8 mouse cellular contexts compared by ENCODE assay signal in genomic region chr2:164832032-164832747, GRCm38 (mm10). TPM values are rescaled to one million over a fixed set of nuclear protein-coding genes. Genes with fewer than 3 reads are reported as not detected.
A peak's percentile ranks its signal among the peaks of the same experiment; 100 is the strongest.
DNase-seq lines count a peak whose midpoint lies in the region; ATAC-seq and TF ChIP-seq lines count a peak whose summit lies in the region.
"Had no signal": no experiment of that assay in that cellular context is flagged by ENCODE, and none has a peak within 500 bp of the region (broad histone marks: within the 10 kb centered on the region; RNA-seq: fewer than 3 reads in every experiment).

No protein-coding gene starts in this region.

- peak overlapping the region; percentile 97 for H3K4me2 ChIP-seq in neural tube, embryonic 11.5 days (ENCODE audit: low read depth)
- H3K4me2 ChIP-seq in forebrain, embryonic 11.5 days (ENCODE audit: low read depth, low read length, severe bottlenecking): peak overlapping the region; percentile 100
- H3K4me2 ChIP-seq in limb, embryonic 14.5 days (replicated peaks; ENCODE audit: low read depth, low read length, severe bottlenecking): peak overlapping the region; percentile 97
- H3K4me2 ChIP-seq in stomach, embryonic 16.5 days (ENCODE audit: low read depth, low read length): peak overlapping the region; percentile 75

- WGBS in neural tube, embryonic 11.5 days: 65% methylated on average over 16 of the region's 16 CpGs
- 65% methylated on average over 16 of the region's 16 CpGs for whole genome bisulfite sequencing in forebrain, embryonic 11.5 days
- 69% methylated on average over 16 of the region's 16 CpGs for WGBS in limb, embryonic 14.5 days
- 54% methylated on average over 16 of the region's 16 CpGs for WGBS in stomach, embryonic 16.5 days

- no peak for DNase-seq in neural tube, embryonic 11.5 days (ENCODE audit: low spot score)
- DNase-seq in neural tube, embryonic 10.5 days (ENCODE audit: extremely low spot score, low spot score): no peak
- DNase-seq in forebrain, embryonic 11.5 days (ENCODE audit: low spot score): no peak
- no peak for DNase-seq in limb, embryonic 14.5 days (ENCODE audit: low spot score)
- DNase-seq in layer of hippocampus, adult 9-10 months (ENCODE audit: low spot score): no peak
- DNase-seq in frontal cortex, postnatal 25 days (ENCODE audit: low spot score in 2 of 2): no peak

- TF ChIP-seq POLR2A in limb, embryonic 14.5 days (IDR thresholded peaks at IDR 0.05; ENCODE audit: borderline replicate concordance, extremely low read depth, insufficient read depth, insufficient read length): no peak

- H3K36me3 ChIP-seq in neural tube, embryonic 11.5 days (ENCODE audit: control insufficient read depth, insufficient read depth, low read length): no peaks in the 10 kb centered on the region
- H3K36me3 ChIP-seq in forebrain, embryonic 11.5 days (ENCODE audit: control insufficient read depth, insufficient read depth, low read length): no peaks in the 10 kb centered on the region; the same call in 1 of the 2 replicates
- H3K36me3 ChIP-seq in limb, embryonic 14.5 days (ENCODE audit: control insufficient read depth, insufficient read depth, low read length): peaks cover 29% of the 10 kb centered on the region
- no peaks in the 10 kb centered on the region for H3K36me3 ChIP-seq in stomach, embryonic 16.5 days (ENCODE audit: control insufficient read depth, insufficient read depth, low read length)

- peak overlapping the region; percentile 66; the same call in 1 of the 2 replicates for H3K9ac ChIP-seq in neural tube, embryonic 11.5 days (ENCODE audit: low read length)
- H3K9ac ChIP-seq in forebrain, embryonic 11.5 days (ENCODE audit: low read length): peak overlapping the region; percentile 74
- peak overlapping the region; percentile 74 for H3K9ac ChIP-seq in limb, embryonic 14.5 days (ENCODE audit: low read depth, low read length, severe bottlenecking)
- peak overlapping the region; percentile 87 for H3K9ac ChIP-seq in stomach, embryonic 16.5 days (ENCODE audit: low read length)

- no peaks in the 10 kb centered on the region for H3K9me3 ChIP-seq in neural tube, embryonic 11.5 days (ENCODE audit: control insufficient read depth, low read length)
- H3K9me3 ChIP-seq in forebrain, embryonic 11.5 days (ENCODE audit: control insufficient read depth, low read length): no peaks in the 10 kb centered on the region
- H3K9me3 ChIP-seq in limb, embryonic 14.5 days (ENCODE audit: control insufficient read depth, low read length): no peaks in the 10 kb centered on the region
- H3K9me3 ChIP-seq in stomach, embryonic 16.5 days (replicated peaks; ENCODE audit: control insufficient read depth, low read length): no peaks in the 10 kb centered on the region

- H3K4me1 ChIP-seq in neural tube, embryonic 11.5 days (ENCODE audit: control insufficient read depth, insufficient read depth, low read length): peaks cover 16% of the 10 kb centered on the region
- peaks cover 6% of the 10 kb centered on the region; the same call in 1 of the 2 replicates for H3K4me1 ChIP-seq in forebrain, embryonic 11.5 days (replicated peaks; ENCODE audit: control insufficient read depth, insufficient read depth, low read length)
- H3K4me1 ChIP-seq in limb, embryonic 14.5 days (ENCODE audit: control insufficient read depth, insufficient read depth, low read length): peaks cover 12% of the 10 kb centered on the region
- peaks cover 8% of the 10 kb centered on the region; the same call in 1 of the 2 replicates for H3K4me1 ChIP-seq in stomach, embryonic 16.5 days (ENCODE audit: control insufficient read depth, insufficient read depth, low read length)

- peak overlapping the region; percentile 54; the same call in 1 of the 2 replicates for H3K27ac ChIP-seq in neural tube, embryonic 11.5 days (ENCODE audit: low read depth, low read length)
- H3K27ac ChIP-seq in forebrain, embryonic 11.5 days (ENCODE audit: low read depth, low read length): no peak overlapping the region
- H3K27ac ChIP-seq in limb, embryonic 14.5 days (replicated peaks; ENCODE audit: low read depth, low read length): no peak overlapping the region
- H3K27ac ChIP-seq in stomach, embryonic 16.5 days (ENCODE audit: low read length): peak overlapping the region; percentile 91

- ATAC-seq in neural tube, embryonic 11.5 days (ENCODE audit: insufficient read depth, low FRiP score, low TSS enrichment): no peak; the same call in 1 of the 2 replicates
- ATAC-seq in forebrain, embryonic 11.5 days (replicated peaks; ENCODE audit: low FRiP score): no peak
- no peak for ATAC-seq in limb, embryonic 14.5 days (ENCODE audit: low FRiP score, low read depth)
- no peak for ATAC-seq in stomach, embryonic 16.5 days (ENCODE audit: insufficient read depth, low FRiP score)

- H3K27me3 ChIP-seq in neural tube, embryonic 11.5 days (ENCODE audit: control insufficient read depth, insufficient read depth, low read length): no peaks in the 10 kb centered on the region
- H3K27me3 ChIP-seq in forebrain, embryonic 11.5 days (ENCODE audit: control insufficient read depth, insufficient read depth, low read length): no peaks in the 10 kb centered on the region
- H3K27me3 ChIP-seq in limb, embryonic 14.5 days (ENCODE audit: control insufficient read depth, insufficient read depth, low read length): no peaks in the 10 kb centered on the region
- H3K27me3 ChIP-seq in stomach, embryonic 16.5 days (ENCODE audit: control insufficient read depth, insufficient read depth, low read length): no peaks in the 10 kb centered on the region

- H3K4me3 ChIP-seq in neural tube, embryonic 11.5 days (ENCODE audit: low read depth, low read length): peak overlapping the region; percentile 49
- H3K4me3 ChIP-seq in forebrain, embryonic 11.5 days (ENCODE audit: low read depth, low read length): peak overlapping the region; percentile 66
- peak overlapping the region; percentile 74 for H3K4me3 ChIP-seq in limb, embryonic 14.5 days (replicated peaks; ENCODE audit: low read length)
- peak overlapping the region; percentile 67 for H3K4me3 ChIP-seq in stomach, embryonic 16.5 days (replicated peaks; ENCODE audit: low read length)

RNA-seq across cellular contexts. Expression of gene Ctsa, which starts 0.5 kb away (rescaled TPM):
- polyA plus RNA-seq in neural tube, embryonic 11.5 days (2014; fragmentation: Nextera tagmentation; extraction: Ambion mirVana): 87.9 and 88.6 TPM in 2 replicates
- polyA plus RNA-seq in forebrain, embryonic 11.5 days (2014; fragmentation: Nextera tagmentation; extraction: Ambion mirVana): 82.4 and 83.3 TPM in 2 replicates
- polyA plus RNA-seq in limb, embryonic 14.5 days (2012; rRNA removed): 197 and 285 TPM in 2 replicates
- polyA plus RNA-seq in limb, embryonic 14.5 days (2014; fragmentation: Nextera tagmentation; extraction: Ambion mirVana): 147 and 163 TPM in 2 replicates
- polyA plus RNA-seq in stomach, embryonic 16.5 days (2015; fragmentation: Nextera tagmentation; extraction: Ambion mirVana): 159 and 162 TPM in 2 replicates

RNA-seq across cellular contexts. Expression of gene Neurl2, which starts 1.1 kb away (rescaled TPM):
- polyA plus RNA-seq in neural tube, embryonic 11.5 days (2014; fragmentation: Nextera tagmentation; extraction: Ambion mirVana): 3.8 and 4.8 TPM in 2 replicates
- 3.2 and 4.5 TPM in 2 replicates for polyA plus RNA-seq in forebrain, embryonic 11.5 days (2014; fragmentation: Nextera tagmentation; extraction: Ambion mirVana)
- polyA plus RNA-seq in limb, embryonic 14.5 days (2012; rRNA removed): 7.2 and 8.5 TPM in 2 replicates
- 5.5 and 7.6 TPM in 2 replicates for polyA plus RNA-seq in limb, embryonic 14.5 days (2014; fragmentation: Nextera tagmentation; extraction: Ambion mirVana)
- polyA plus RNA-seq in stomach, embryonic 16.5 days (2015; fragmentation: Nextera tagmentation; extraction: Ambion mirVana): 7.2 and 7.9 TPM in 2 replicates

RNA-seq across cellular contexts. Expression of gene Spata25, which starts 3.9 kb away (rescaled TPM):
- not detected in 2 replicates for polyA plus RNA-seq in neural tube, embryonic 11.5 days (2014; fragmentation: Nextera tagmentation; extraction: Ambion mirVana)
- polyA plus RNA-seq in forebrain, embryonic 11.5 days (2014; fragmentation: Nextera tagmentation; extraction: Ambion mirVana): not detected in 2 replicates
- 0.09 and 0.13 TPM in 2 replicates for polyA plus RNA-seq in limb, embryonic 14.5 days (2012; rRNA removed)
- not detected in 2 replicates for polyA plus RNA-seq in limb, embryonic 14.5 days (2014; fragmentation: Nextera tagmentation; extraction: Ambion mirVana)
- not detected in 2 replicates for polyA plus RNA-seq in stomach, embryonic 16.5 days (2015; fragmentation: Nextera tagmentation; extraction: Ambion mirVana)
- polyA plus RNA-seq: urinary bladder, adult 2 months had no signal

RNA-seq across cellular contexts. Expression of gene Zswim1, which starts 9.7 kb away (rescaled TPM):
- 22.9 and 23.2 TPM in 2 replicates for polyA plus RNA-seq in neural tube, embryonic 11.5 days (2014; fragmentation: Nextera tagmentation; extraction: Ambion mirVana)
- polyA plus RNA-seq in forebrain, embryonic 11.5 days (2014; fragmentation: Nextera tagmentation; extraction: Ambion mirVana): 26.4 and 29.9 TPM in 2 replicates
- polyA plus RNA-seq in limb, embryonic 14.5 days (2012; rRNA removed): 9.1 and 11.2 TPM in 2 replicates
- polyA plus RNA-seq in limb, embryonic 14.5 days (2014; fragmentation: Nextera tagmentation; extraction: Ambion mirVana): 19.5 and 19.9 TPM in 2 replicates
- 15.6 and 16.5 TPM in 2 replicates for polyA plus RNA-seq in stomach, embryonic 16.5 days (2015; fragmentation: Nextera tagmentation; extraction: Ambion mirVana)

RNA-seq across cellular contexts. Expression of gene Pltp, which starts 25.3 kb away (rescaled TPM):
- polyA plus RNA-seq in neural tube, embryonic 11.5 days (2014; fragmentation: Nextera tagmentation; extraction: Ambion mirVana): 58.4 and 58.9 TPM in 2 replicates
- 43.2 and 50.1 TPM in 2 replicates for polyA plus RNA-seq in forebrain, embryonic 11.5 days (2014; fragmentation: Nextera tagmentation; extraction: Ambion mirVana)
- polyA plus RNA-seq in limb, embryonic 14.5 days (2012; rRNA removed): 45.5 and 55.3 TPM in 2 replicates
- 51.1 and 56.2 TPM in 2 replicates for polyA plus RNA-seq in limb, embryonic 14.5 days (2014; fragmentation: Nextera tagmentation; extraction: Ambion mirVana)
- polyA plus RNA-seq in stomach, embryonic 16.5 days (2015; fragmentation: Nextera tagmentation; extraction: Ambion mirVana): 60.1 and 76.5 TPM in 2 replicates

Comparison
In these comparisons a context has a peak if more than half of its experiments do, and no peak if none do; other contexts are left out.
1. H3K27ac ChIP-seq: peak in neural tube, embryonic 11.5 days (single experiment) and stomach, embryonic 16.5 days (single experiment); none in forebrain, embryonic 11.5 days (single experiment) and limb, embryonic 14.5 days (single experiment).
2. Peak in every context shown above with its lines, with median percentiles within 50 percentile points of each other: H3K4me2 ChIP-seq, H3K4me3 ChIP-seq and H3K9ac ChIP-seq.